Mouse (Mus musculus) right cerebral cortex, postnatal 25 days (tissue): ENCODE measurements around the gene Atxn7l1.

Experiments used
- DNase-seq: peaks from one replicate; pipeline ENCODE4 v3.0.0; 2022

Gene Atxn7l1

GRCm38 (mm10) chr12:33333914-33334313 is 186.4 kb downstream of the Atxn7l1 start:
- DNase-seq, result peak; percentile 80

GRCm38 (mm10) chr12:33334511-33334910 is 187.0 kb downstream of the Atxn7l1 start:
- no peak for DNase-seq

- DNase-seq, result no peak
These were observed 187.5 kb downstream of the Atxn7l1 start for GRCm38 (mm10) chr12:33334951-33335350.

GRCm38 (mm10) chr12:33335410-33335809 is 187.9 kb downstream of the Atxn7l1 start:
- no peak for DNase-seq

- no peak for DNase-seq
These were observed 189.2 kb downstream of the Atxn7l1 start for GRCm38 (mm10) chr12:33336561-33337125.

- no peak for DNase-seq
These were observed 189.8 kb downstream of the Atxn7l1 start for GRCm38 (mm10) chr12:33337289-33337688.

GRCm38 (mm10) chr12:33338170-33338569 is 190.7 kb downstream of the Atxn7l1 start:
- DNase-seq, result no peak

GRCm38 (mm10) chr12:33339822-33340221 is 192.3 kb downstream of the Atxn7l1 start:
- DNase-seq, result no peak

- no peak for DNase-seq
These were observed 193.2 kb downstream of the Atxn7l1 start for GRCm38 (mm10) chr12:33340698-33341097.

- peak; percentile 36 for DNase-seq
These were observed 193.9 kb downstream of the Atxn7l1 start for GRCm38 (mm10) chr12:33341351-33341892.

GRCm38 (mm10) chr12:33344970-33345772 is 197.7 kb downstream of the Atxn7l1 start:
- DNase-seq, result peak; percentile 57

GRCm38 (mm10) chr12:33345773-33346435 is 198.4 kb downstream of the Atxn7l1 start:
- DNase-seq, result no peak

- no peak for DNase-seq
These were observed 205.2 kb downstream of the Atxn7l1 start for GRCm38 (mm10) chr12:33352671-33353070.

- DNase-seq, result no peak
These were observed 210.9 kb downstream of the Atxn7l1 start for GRCm38 (mm10) chr12:33358345-33358744.

GRCm38 (mm10) chr12:33359209-33359608 is 211.7 kb downstream of the Atxn7l1 start:
- no peak for DNase-seq

GRCm38 (mm10) chr12:33359878-33360482 is 212.5 kb downstream of the Atxn7l1 start:
- DNase-seq, result peak; percentile 34

- peak; percentile 78 for DNase-seq
These were observed 213.2 kb downstream of the Atxn7l1 start for GRCm38 (mm10) chr12:33360729-33361128.

GRCm38 (mm10) chr12:33364511-33364910 is 217.0 kb downstream of the Atxn7l1 start:
- DNase-seq, result no peak

- no peak for DNase-seq
These were observed 217.6 kb downstream of the Atxn7l1 start for GRCm38 (mm10) chr12:33365133-33365532.

- DNase-seq, result no peak
These were observed 222.1 kb downstream of the Atxn7l1 start for GRCm38 (mm10) chr12:33369555-33369954.

GRCm38 (mm10) chr12:33379624-33380445 is 232.3 kb downstream of the Atxn7l1 start:
- peak; percentile 57 for DNase-seq

- DNase-seq, result peak; percentile 63
These were observed 241.3 kb downstream of the Atxn7l1 start for GRCm38 (mm10) chr12:33388842-33389241.
